Mouse (Mus musculus) megakaryocyte, embryonic 14.5 days (primary cell): ENCODE results near the gene Tnk2.

ENCODE experiments used
- FLI1 ChIP-seq: IDR thresholded peaks from 2 replicates; pipeline ENCODE4 v1.6.1; 2012; ENCODE audit warnings: low read length, inconsistent platforms, mixed read lengths
- GATA1 ChIP-seq: IDR thresholded peaks from 3 replicates; pipeline ENCODE4 v1.6.1; 2012; ENCODE audit warnings: mixed read lengths, low read length, inconsistent platforms, borderline replicate concordance

DNA sequence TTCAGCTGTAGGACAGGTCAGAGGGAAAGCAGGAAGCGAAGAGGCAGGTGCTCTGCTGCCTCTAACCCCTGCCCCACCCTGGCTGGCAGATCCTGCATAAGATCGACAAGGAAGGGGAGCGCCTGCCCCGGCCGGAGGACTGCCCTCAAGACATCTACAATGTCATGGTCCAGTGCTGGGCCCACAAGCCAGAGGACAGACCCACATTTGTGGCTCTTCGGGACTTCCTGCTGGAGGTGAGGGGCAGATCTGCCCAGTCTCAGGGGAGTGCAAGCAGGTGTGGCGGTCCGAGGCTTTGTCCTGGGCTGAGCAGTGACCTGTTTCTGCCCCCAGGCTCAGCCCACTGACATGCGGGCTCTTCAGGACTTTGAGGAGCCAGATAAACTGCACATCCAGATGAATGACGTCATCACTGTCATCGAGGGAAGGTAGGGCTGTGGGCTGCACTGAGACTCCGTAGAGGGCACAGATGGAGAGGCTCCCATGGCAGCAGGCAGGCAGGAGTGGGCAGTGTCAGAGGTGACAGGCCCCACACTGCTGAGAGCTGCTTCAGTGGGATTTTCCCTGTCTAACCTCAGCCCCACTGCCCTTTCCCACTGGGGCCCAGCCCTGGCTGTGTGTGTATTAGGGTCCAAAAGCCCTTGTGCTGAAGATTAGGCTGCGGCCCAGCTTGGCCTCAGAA, 27.7 kb downstream of the Tnk2 start:
- TF ChIP-seq FLI1: no peak
- TF ChIP-seq GATA1: no peak
